Mouse (Mus musculus): ENCODE measurements around the gene Rnft2. TPM values are rescaled to one million over a fixed set of nuclear protein-coding genes. Genes with fewer than 3 reads are reported as not detected.

The Rnft2 gene
- total RNA-seq (2021), result 10 to 100 TPM; 77.0 to 91.2 TPM

DNA sequence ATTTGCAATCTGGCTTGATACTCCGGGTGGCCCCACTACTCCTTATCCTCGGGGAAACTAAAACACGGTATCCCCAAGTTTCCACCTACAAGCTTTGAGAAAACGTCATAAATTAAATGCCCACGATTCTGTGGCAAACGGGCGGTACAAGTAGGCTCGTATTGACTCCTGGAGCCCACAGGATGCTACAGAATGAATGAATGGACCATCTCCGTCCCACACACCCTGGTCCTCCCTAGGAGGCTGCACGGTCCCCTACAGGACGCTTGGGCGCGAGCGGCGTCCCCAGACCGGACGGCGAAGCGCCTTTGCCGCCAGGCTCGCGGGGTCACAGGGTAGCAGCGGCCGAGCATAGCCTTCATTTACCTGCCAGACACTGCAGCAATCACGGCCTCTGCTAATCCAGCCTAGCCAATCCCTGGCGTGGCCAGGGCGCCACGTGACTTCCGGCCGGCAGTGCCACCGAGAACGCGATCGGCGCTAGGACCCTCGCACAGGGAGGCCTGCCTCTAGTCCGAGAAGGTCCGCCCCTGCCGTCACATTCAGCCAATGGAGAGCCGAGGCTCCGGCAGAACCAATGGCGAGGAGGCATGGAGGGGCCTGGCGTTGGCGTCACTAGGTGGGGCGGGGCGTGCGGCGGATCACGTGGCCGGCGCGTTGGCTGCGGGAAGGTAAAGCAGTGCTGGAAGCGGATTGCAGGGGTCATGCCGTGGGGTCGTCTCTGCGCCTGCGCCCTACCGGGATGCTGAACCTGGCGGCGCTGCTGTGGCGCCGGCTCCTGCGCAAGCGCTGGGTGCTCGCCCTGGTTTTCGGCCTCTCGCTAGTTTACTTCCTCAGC lies at the start of gene Rnft2, which contains the start of gene 2410131K14Rik:
TSS of gene Rnft2 (minus strand) at position 511 of the 838 bp plus-strand sequence.
TSS of gene 2410131K14Rik (plus strand) at position 622 of the 838 bp plus-strand sequence.
- peak; percentile 100 for DNase-seq
- intact Hi-C loops (cut with DNase I), result no loop called here

DNA sequence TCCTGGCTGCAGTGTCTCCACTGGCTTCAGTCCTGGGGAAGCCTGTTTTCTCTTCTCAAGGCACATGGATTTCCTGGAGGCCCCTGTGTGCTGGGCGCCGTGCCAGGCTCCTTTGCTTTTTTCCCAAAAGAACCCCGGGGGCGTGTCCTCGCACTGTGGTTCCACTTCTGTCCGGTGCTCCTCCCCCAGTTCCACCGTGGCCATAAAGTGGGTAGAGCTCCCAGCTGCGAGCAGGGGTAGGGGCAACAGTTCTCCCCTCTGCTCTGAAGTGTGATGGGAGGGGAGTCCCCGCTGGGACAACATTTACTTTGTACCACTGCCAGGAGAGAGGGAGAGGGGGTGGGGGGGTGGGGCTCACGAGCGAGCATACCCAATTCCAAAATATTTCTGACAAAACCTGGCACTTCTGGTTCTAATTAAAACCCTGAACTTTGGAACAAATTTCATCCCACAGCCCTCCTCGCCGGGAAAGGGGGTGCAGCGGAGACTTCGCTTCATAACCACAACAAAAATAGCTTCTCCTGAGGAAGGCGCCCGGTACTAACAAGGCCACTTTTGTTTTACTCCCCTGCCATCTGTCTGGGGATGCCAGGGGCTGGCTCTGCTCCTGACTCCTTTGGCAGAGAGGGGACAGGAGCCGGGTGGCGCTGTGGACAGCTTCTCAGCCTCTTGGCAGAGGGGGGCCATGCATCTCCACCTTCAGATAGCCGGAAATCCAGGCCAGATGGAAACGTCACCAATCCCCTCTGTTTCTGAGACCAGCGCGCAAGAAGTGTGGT lies 49.4 kb upstream of the Rnft2 start:
- DNase-seq, result peak; percentile 95
- intact Hi-C loops (cut with DNase I), result no loop called here

DNA sequence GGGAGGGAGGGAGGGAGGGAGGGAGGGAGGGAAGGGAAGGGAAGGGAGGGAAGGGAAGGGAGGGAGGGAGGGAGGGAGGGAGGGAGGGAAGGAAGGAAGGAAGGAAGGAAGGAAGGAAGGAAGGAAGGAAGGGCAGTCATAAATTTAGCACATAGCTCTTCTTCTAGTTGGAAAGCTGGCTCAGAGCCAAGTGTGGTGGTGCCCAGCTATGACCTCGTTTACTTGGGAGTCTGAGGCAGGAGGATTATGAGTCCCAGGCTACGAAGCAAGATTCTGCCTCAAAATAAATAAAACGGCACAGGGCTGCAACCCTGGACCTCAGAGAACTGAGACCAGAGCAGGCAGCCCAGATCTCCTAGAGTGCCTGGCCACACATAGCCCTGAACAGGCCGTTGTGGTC lies 47.6 kb upstream of the Rnft2 start:
- intact Hi-C loops (cut with DNase I), result no loop called here

DNA sequence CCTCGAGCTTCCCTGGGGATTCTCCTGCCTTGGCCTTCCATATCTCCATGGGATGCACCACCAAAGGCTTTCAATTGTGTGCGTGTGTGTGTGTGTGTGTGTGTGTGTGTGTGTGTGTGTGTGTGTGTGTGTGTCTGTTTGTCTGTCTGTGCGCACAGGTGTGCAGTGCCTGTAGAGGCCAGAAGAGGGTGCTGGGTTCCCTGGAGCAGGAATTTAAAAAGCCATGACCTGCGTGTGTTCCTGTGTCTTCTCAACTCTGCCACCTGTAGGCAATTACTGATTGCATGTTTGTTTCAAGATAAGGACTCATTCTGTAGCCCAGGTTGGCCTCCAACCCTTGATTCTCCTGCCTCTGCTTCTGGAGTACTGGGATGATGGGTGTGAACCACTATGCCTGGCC lies 46.5 kb upstream of the Rnft2 start:
- no peak for DNase-seq
- intact Hi-C loops (cut with DNase I), result no loop called here

More for the DNA sequence above, 47.6 kb upstream of the Rnft2 start:
- DNase-seq, result no peak

DNA sequence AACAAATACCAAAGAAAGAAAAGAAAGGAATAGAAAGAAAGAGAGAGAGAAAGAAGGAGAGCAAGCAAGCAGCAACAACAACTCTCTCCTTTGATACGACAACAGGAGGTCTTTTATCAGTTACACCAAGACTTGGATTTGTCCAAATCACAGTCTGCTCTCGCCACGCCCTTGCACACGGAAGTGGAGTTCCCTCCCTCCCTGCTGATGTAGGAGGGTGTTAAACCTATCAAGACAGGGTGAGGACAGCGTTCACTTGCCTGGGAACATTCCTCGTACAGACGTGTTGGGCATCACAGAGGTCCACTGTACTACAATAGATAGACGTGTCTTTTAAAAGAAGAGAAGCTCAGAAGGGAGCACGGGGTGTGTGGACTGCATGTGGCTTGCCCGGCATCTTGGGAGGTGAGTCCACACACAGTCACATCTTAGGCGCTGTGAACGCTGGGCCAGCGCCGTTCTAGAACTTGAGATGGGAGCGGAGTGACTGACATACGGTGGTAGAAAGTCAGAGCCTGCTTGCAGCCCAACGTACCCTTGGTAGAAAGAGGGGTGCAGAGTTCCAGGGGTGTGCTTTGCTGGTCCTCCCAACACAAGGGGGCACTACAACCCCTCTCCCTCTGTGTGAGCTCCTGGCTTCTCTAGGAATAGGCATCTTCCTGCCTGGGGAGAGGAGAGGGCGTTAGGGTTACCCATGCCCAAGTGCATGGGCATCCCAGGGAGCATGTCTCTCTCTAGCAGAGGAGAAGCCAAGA lies 33.0 kb upstream of the Rnft2 start:
- intact Hi-C loops (cut with DNase I), result loop anchor here (10.0 kb wide), 1 partner anchor 297 kb away; no protein-coding TSS in a partner anchor
- DNase-seq, result no peak

DNA sequence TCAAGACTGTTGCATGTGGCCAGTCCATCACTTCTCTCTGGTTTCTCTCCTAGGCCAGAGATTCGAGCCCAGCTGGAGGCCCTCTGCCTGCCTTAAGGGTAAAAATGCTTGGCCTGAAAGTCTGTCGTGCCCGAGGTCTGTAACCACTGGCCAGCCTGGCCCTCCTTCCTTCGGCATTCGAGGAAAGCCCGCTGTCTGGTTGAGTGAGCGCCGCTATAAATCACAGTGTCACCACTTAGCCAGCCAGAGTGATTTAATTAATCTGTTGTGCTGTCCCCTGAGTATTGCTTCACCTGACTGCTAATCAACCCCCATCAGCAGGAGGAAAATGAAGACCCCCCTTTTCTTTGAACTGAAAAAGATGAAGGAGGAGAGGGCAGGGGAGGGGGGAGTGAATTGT lies 31.8 kb upstream of the Rnft2 start:
- intact Hi-C loops (cut with DNase I), result loop anchor here (10.0 kb wide), 1 partner anchor 298 kb away; no protein-coding TSS in a partner anchor
- DNase-seq, result no peak

DNA sequence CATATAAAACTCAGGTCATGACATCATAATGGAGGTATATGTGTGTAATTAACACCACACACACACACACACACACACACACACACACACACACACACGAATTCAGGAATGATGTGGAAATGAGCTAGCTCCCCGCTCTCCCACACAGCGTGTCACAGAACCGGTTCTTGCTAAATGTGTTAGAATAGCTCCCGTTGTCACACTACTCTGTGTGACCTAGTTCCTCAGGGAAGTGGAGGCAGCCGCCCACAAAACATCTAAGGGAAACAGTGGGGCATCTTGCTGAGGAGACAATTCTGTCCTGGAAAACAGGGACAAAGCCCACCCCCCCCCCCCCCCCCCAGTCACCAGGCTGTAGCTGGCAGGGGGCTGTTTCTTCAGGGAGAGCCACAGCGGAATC lies 31.4 kb upstream of the Rnft2 start:
- DNase-seq, result no peak

DNA sequence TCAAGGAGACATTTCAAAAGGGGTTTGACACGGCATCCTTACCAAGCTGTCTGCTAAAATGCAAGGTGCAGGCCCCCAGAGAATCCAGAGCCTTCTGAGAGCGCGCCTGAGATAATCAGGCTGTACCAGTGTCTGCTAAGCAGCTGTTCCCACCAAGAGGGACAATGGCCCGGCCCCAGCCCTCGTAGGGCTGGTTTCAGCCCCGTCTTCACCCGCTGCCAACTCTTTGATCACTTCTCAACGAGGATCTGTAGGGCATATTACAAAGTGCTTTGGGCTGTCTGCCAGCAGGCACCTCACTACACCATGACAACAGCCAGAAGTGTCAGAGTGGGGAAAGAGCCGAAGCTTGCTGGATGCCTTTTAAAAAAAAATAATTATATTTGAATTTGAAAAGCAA lies 29.6 kb upstream of the Rnft2 start:
- intact Hi-C loops (cut with DNase I), result loop anchor here (5.0 to 10.0 kb wide), 2 partner anchors 48 to 300 kb away; no protein-coding TSS in a partner anchor
- DNase-seq, result peak; percentile 80

More for the DNA sequence above, 31.4 kb upstream of the Rnft2 start:
- intact Hi-C loops (cut with DNase I), result loop anchor here (10.0 kb wide), 1 partner anchor 299 kb away; no protein-coding TSS in a partner anchor

DNA sequence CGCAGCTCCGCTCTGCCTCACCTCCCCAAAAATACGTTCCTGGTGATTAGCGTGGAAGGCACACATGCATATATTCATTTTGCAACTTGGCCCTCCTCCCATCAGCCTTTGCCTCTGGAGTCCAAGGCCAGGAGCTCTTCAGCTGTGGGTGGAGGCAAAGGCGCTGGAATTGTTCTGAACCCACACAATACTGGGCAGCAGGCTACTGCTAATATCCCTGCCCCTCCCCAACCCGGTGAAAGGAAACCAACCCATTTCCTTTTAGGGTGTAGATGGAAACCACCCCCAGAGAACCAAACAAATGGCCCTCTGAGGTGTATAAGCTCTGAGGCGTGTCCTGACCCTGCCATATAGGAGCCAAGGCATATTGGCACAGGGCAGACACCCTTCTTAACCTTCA lies 28.5 kb upstream of the Rnft2 start:
- DNase-seq, result no peak
- intact Hi-C loops (cut with DNase I), result loop anchor here (5.0 to 10.0 kb wide), 2 partner anchors 49 to 301 kb away; no protein-coding TSS in a partner anchor

DNA sequence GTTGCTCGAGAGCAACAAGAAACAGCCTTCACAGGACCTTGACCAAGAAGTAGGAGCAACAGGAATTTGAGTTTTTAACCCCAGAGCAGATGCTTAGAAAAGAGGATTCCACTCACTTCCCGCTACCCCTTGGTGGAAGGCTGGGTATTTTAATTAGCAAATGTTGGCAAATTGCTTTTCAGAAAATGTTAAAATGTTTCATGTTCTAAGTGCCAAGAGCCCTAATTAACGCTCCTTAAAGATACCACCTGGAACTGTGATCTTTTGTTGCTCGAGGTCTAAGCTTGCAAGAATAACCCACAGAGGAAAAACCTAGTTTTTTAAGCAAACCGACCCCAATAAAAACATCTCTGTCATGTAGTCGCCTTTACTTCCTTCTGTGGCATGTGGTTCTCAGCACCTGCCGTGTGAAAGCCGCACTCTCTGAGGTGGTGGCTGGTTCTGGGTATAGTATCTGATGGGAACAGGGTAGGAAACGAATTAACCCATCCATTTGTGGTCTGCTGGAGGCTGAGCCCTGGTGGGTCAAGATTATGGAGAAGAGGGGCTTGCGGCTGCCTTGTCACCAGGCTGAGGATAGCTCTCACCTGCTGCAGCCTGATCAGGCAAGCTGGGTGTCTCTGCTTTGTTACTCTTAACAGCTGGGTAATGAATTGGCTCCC lies 26.7 kb upstream of the Rnft2 start:
- intact Hi-C loops (cut with DNase I), result loop anchor here (5.0 to 10.0 kb wide), 2 partner anchors 51 to 303 kb away; no protein-coding TSS in a partner anchor
- DNase-seq, result no peak

DNA sequence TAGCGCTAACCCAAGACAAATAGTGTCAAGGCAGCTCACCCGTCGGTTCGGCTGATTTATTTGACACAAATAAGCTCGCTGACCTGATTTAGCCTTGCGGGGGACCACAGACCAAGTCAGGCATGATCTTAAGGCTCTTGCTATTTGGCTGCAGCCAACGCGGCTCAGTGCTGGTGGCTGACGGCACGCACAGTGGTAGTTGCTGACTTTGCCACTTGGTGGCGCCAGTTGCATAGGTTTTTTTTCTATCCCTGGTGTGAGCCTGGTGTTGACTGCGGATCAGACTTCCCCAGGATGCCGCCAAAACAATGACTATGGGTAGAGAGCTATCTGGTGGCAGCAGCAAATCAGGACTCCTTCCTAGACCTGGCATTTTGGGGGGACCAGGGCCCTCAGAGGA lies 24.1 kb upstream of the Rnft2 start:
- intact Hi-C loops (cut with DNase I), result loop anchor here (5.0 kb wide), 1 partner anchor 468 kb away; no protein-coding TSS in a partner anchor
- DNase-seq, result peak; percentile 91

DNA sequence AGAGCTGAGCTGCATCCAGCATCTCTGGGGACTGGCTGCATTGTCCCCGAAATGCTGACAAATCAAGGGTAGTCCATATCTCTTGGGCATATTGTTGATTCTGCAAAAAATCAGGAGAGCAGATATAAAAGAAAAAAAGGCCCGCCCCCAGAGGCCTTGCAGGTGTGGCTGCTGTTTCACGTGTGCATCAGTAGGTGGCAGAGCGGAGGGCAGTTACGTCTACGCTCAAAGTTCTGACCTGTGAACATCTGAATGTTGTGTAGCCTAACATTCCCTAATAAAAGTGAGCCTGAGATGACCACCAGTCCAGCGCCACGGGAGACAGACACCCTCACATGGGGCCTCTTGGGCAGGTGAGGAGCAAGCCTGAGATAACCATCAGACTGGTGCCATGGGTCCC lies 21.4 kb upstream of the Rnft2 start:
- no peak for DNase-seq
- intact Hi-C loops (cut with DNase I), result loop anchor here (5.0 kb wide), 1 partner anchor 471 kb away; no protein-coding TSS in a partner anchor

DNA sequence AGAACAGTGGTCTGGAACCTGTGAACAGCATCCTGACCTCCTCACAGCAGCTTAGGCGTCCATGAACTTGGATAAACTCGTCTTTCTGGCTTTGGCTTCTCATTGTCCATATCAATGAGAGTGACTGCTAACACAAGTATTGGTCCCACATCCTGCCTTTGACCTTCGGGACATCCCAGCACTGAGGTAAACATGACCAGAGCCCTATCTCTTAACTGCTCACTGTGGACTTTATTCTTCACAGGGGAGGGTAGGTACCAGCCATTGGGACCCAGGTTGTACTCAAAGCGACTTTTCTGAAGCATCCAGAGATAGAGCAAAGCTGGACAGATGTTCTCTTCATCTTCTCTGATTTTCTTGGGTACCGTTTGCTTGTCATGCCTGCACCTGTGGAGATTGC lies 20.4 kb upstream of the Rnft2 start:
- intact Hi-C loops (cut with DNase I), result loop anchor here (5.0 kb wide), 1 partner anchor 472 kb away; no protein-coding TSS in a partner anchor
- DNase-seq, result no peak

DNA sequence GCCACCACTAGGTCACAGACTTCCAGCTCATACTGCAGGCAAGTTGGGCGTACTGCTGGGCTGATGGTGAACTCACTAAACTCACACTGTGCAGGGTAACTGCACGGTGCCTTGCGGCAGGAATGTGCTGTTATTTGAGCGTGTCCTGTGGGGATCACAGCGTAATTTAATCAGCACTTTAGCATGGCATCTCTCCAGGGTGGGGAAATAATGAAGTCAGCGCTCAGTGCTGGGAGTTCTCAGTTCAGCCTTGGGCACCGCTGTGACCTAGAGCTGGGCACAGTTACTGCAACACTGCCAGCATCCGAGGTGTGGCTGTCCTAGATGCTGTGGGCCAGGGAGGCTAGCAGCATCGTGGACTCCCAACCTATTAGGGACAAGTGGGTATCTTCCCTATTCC lies 19.4 kb upstream of the Rnft2 start:
- intact Hi-C loops (cut with DNase I), result no loop called here
- DNase-seq, result no peak

DNA sequence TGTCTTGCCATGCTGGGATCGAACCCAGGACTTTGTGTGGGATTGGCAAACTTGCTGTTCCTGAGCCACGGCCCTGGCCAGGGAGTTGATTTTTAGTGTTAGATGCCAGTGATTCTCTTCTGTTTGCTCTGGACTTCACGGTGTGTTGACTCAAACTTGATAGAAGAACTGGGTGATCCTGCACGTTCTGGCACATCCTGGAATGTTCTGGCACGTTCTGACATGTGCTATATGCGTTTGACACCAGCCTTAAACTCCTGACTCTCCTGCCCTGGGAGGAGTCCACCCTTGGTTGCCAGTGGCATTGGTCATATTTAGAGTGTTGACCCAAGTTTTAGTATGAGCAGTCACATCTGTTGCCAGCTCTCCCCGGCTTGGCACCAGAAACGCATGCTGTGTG lies 17.5 kb upstream of the Rnft2 start:
- intact Hi-C loops (cut with DNase I), result no loop called here
- no peak for DNase-seq

DNA sequence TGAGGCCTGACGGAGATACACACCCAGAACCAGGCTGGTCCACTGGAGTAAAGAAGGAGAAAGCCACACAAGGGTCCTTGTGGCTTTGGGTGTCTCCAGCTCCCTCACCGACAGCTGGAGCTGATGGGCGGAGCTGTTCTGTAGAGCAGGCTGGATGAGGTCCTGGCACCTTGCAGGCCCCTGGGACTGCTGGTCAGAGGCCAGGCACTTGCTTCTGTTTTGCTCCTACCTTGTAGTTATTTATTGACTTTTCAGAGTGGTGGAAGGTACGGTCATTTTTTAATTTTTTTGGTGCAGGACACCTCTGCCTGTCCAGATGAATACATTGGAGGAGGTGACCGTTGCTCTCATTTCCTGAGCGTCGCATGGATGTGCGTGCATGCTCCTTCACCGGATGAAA lies 16.3 kb upstream of the Rnft2 start:
- intact Hi-C loops (cut with DNase I), result no loop called here
- no peak for DNase-seq

DNA sequence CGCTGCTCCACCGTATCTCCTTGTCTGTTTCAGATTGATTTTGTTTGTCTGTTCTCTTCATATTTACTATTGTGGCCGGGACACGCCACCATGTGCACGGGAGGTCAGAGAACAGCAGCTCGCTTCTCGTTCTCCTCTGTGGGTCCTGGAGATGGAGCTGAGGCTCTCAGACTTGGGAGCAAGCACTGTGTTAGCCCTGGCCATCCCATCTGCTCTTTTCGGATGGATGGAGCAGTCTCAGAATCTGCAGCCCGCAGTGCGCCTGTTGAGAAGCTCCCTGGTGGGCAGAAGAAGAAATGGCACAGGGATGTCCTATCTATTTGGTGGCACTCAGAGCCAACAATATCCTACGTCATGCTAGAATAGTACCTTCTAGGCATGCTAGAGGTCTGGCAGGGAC lies 15.7 kb upstream of the Rnft2 start:
- DNase-seq, result no peak

DNA sequence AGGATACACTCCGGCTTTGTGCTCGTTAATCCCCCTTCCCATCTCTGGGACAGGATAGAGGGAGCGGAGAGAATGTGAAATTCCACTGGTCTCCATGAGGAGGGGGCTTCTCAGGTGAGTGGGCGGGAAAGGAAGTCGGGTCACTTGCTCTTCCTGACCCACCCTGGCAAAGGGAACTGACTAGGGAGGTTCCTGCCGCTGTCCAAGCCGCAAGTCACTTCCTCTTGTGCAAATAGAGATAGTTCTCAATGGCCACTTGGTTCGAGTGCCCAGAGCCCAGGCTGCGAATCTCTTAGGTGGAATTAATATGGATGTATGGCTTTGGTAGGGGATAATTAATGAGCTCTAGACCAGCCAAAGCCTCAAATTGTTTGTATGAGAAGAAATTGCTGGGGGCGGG lies 15.1 kb upstream of the Rnft2 start:
- intact Hi-C loops (cut with DNase I), result no loop called here
- DNase-seq, result no peak

More for the DNA sequence above, 15.7 kb upstream of the Rnft2 start:
- intact Hi-C loops (cut with DNase I), result no loop called here

DNA sequence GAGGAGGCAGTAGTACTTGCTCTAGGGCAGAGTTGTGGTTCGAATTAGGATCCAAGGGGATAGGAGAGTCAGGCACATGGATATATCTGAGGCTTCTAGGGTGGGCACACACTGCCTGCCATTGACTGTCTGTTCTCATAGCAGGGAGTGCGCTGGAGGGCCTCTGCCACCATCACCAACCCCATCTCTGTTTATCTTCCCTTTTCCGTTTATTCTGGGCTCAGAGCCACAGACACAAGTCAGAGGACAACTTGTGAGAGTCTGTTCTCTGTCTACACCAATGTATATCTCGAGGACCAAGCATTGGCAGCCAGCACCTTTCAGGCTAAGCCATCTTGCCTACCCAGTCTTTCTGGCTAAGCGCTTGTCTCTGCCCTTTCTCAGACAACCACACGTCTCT lies 14.7 kb upstream of the Rnft2 start:
- DNase-seq, result no peak
- intact Hi-C loops (cut with DNase I), result no loop called here

DNA sequence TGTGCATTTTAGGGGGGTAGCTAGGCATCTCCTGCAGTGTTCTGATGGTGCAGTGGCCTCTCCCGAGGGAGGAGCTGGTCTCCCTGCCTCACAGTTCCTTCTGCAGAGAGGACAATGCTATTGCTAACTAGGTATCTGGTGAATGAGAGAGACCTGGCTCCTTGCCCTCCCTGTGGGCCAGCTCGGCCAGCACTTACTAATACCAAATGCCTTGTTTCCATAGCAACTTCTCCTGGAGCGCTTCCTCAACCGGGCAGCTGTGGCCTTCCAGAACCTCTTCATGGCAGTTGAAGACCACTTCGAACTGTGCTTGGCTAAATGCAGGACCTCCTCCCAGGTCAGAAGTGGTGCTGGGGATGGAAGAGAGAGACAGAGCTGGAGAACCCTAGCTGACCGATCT lies 14.2 kb upstream of the Rnft2 start:
- peak; percentile 72 for DNase-seq
- intact Hi-C loops (cut with DNase I), result no loop called here

Data from left cerebral cortex, postnatal 4 days (tissue).